Mouse (Mus musculus) embryo, embryonic 10 days (tissue): ENCODE measurements around the gene 4930518I15Rik.
A peak's percentile ranks its signal among the peaks of the same experiment; 100 is the strongest.
"Not testable (repeated sequence)": the region's sequence is repeated elsewhere in the genome, so short reads cannot be mapped to it uniquely, and the experiment has no call there.

ENCODE experiments used
- DNase-seq: peaks from one replicate; pipeline ENCODE4 v3.0.0-alpha.2; 2015; ENCODE audit warnings: low spot score

The 4930518I15Rik gene

GRCm38 (mm10) chr2:156877726-156878125, 20.0 kb upstream of the 4930518I15Rik start:
- no peak for DNase-seq

- DNase-seq, result no peak
These were observed 17.2 kb upstream of the 4930518I15Rik start for GRCm38 (mm10) chr2:156874760-156875510.

- DNase-seq, result no peak
These were observed 16.5 kb upstream of the 4930518I15Rik start for GRCm38 (mm10) chr2:156874047-156874759.

- DNase-seq, result peak; percentile 77
These were observed 15.9 kb upstream of the 4930518I15Rik start for GRCm38 (mm10) chr2:156873629-156874028.

- DNase-seq, result no peak
These were observed 12.8 kb upstream of the 4930518I15Rik start for GRCm38 (mm10) chr2:156870519-156870918.

GRCm38 (mm10) chr2:156869554-156869953, 11.8 kb upstream of the 4930518I15Rik start:
- DNase-seq, result no peak

- no peak for DNase-seq
These were observed 11.2 kb upstream of the 4930518I15Rik start for GRCm38 (mm10) chr2:156868994-156869393.

GRCm38 (mm10) chr2:156864481-156864880, 6.7 kb upstream of the 4930518I15Rik start:
- DNase-seq, result no peak

- peak; percentile 17 for DNase-seq
These were observed 5.9 kb upstream of the 4930518I15Rik start for GRCm38 (mm10) chr2:156863487-156864160.

- DNase-seq, result peak; percentile 99
These were observed 5.2 kb upstream of the 4930518I15Rik start, which contains the start of gene Rab5if for GRCm38 (mm10) chr2:156862772-156863486. Rab5if (plus strand) TSS chr2:156863128.

- DNase-seq, result peak; percentile 71
These were observed 4.4 kb upstream of the 4930518I15Rik start for GRCm38 (mm10) chr2:156862041-156862717.

- DNase-seq, result no peak
These were observed 925 bp upstream of the 4930518I15Rik start for GRCm38 (mm10) chr2:156858671-156859070.

- DNase-seq, result no peak
These were observed 358 bp downstream of the 4930518I15Rik start for GRCm38 (mm10) chr2:156857385-156857791.

GRCm38 (mm10) chr2:156856311-156856710, 1.4 kb downstream of the 4930518I15Rik start:
- no peak for DNase-seq

- DNase-seq, result peak; percentile 58
These were observed 3.6 kb downstream of the 4930518I15Rik start for GRCm38 (mm10) chr2:156853999-156854771.

GRCm38 (mm10) chr2:156853584-156853983, 4.2 kb downstream of the 4930518I15Rik start:
- not testable (repeated sequence) for DNase-seq

- no peak for DNase-seq
These were observed 7.2 kb downstream of the 4930518I15Rik start for GRCm38 (mm10) chr2:156850505-156850904.

GRCm38 (mm10) chr2:156848526-156849182, 9.1 kb downstream of the 4930518I15Rik start:
- DNase-seq, result no peak

GRCm38 (mm10) chr2:156847653-156848052, 10.1 kb downstream of the 4930518I15Rik start:
- no peak for DNase-seq

GRCm38 (mm10) chr2:156844715-156845114, 13.0 kb downstream of the 4930518I15Rik start:
- DNase-seq, result no peak
